Mouse (Mus musculus): ENCODE measurements around the gene Apoo. TPM values are rescaled to one million over a fixed set of nuclear protein-coding genes. Genes with fewer than 3 reads are reported as not detected.
A peak's percentile ranks its signal among the peaks of the same experiment; 100 is the strongest.

Gene Apoo
- total and polyA plus RNA-seq, 3 experiments = 25.0 to 28.1 TPM; not detected in 1

DNA sequence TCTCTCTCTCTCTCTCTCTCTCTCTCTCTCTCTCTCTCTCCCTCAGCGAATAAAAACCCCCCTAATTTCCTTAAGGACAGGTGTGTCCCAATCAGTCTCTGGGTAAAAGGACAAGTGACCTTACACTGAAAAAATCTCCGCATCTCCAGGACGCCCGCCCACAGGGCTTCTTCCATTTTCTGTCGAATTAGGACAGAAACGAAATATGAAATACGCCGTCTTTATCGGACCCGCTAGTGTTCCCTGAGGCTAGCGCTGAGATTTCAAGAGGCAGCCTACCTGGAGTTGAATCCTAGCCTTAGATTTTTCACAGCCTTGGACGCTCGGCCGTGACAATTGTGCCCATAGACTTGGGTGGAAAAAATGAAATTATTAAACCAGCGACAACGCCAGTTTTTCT, 888 bp upstream of the Apoo start:
- Histone ChIP-seq H3K79me2 (ENCODE audit: control insufficient read depth, insufficient read depth, low read length, poor library complexity) (peaks cover 2% of the 10 kb centered on the region; the same call in 1 of the 2 replicates), H3K4me1 (ENCODE audit: control insufficient read depth in 1 of 2, insufficient read depth in 2 of 2, low read length in 2 of 2) (no peaks in the 10 kb centered on the region), H3K27me3 (ENCODE audit: control insufficient read depth in 1 of 2, insufficient read depth in 2 of 2, low read length in 2 of 2) (no peaks in the 10 kb centered on the region; a peak in 2 of 4 replicates), H3K27ac (ENCODE audit: control insufficient read depth, low read depth, low read length) (no peak overlapping the region), H3K9me3 (replicated peaks; ENCODE audit: insufficient read depth, low read length) (no peaks in the 10 kb centered on the region), H3K36me3 (ENCODE audit: control insufficient read depth in 1 of 2, insufficient read depth in 2 of 2, low read length in 2 of 2) (peaks cover 0 to 3% of the 10 kb centered on the region in 2 experiments; a peak in 2 of 4 replicates), H3K4me3 (ENCODE audit: control insufficient read depth in 1 of 2, insufficient read depth in 1 of 2, low read depth in 2 of 2, low read length in 2 of 2) (no peak overlapping the region; a peak in 1 of 4 replicates), H3K9ac (ENCODE audit: control insufficient read depth, low read depth, low read length, poor library complexity, severe bottlenecking) (no peak overlapping the region)
- no peak for TF ChIP-seq UBTF (IDR thresholded peaks at IDR 0.05; ENCODE audit: borderline replicate concordance, insufficient read depth, low read depth, low read length)
- TF ChIP-seq NELFE (IDR thresholded peaks at IDR 0.05; ENCODE audit: low read depth, low read length) = no peak
- no peak for TF ChIP-seq GATA1 (IDR thresholded peaks at IDR 0.05; ENCODE audit: low read depth, low read length)
- no peak for TF ChIP-seq RCOR1 (IDR thresholded peaks at IDR 0.05; ENCODE audit: low read depth, low read length)
- no peak for TF ChIP-seq MAFK (IDR thresholded peaks at IDR 0.05; ENCODE audit: borderline replicate concordance, low read depth, low read length)
- no peak for TF ChIP-seq HCFC1 (IDR thresholded peaks at IDR 0.05; ENCODE audit: low read depth, low read length)
- no peak for TF ChIP-seq ZNF384 (IDR thresholded peaks at IDR 0.05; ENCODE audit: low read depth, low read length)
- no peak for TF ChIP-seq ZMIZ1 (IDR thresholded peaks at IDR 0.05; ENCODE audit: low read depth, low read length)
- no peak for TF ChIP-seq ETS1 (IDR thresholded peaks at IDR 0.05; ENCODE audit: low read depth, low read length)
- no peak for TF ChIP-seq MXI1 (IDR thresholded peaks at IDR 0.05; ENCODE audit: low read depth, low read length)
- no peak for TF ChIP-seq USF2 (IDR thresholded peaks at IDR 0.05; ENCODE audit: borderline replicate concordance in 1 of 2, insufficient read depth in 1 of 2, low read depth in 1 of 2, low read length in 2 of 2)
- TF ChIP-seq ZKSCAN1 (IDR thresholded peaks at IDR 0.05; ENCODE audit: low read depth, low read length) = no peak
- no peak for TF ChIP-seq TAL1 (IDR thresholded peaks at IDR 0.05; ENCODE audit: low read length)
- TF ChIP-seq TBP (IDR thresholded peaks at IDR 0.05; ENCODE audit: low read depth, low read length) = no peak
- TF ChIP-seq JUND (IDR thresholded peaks at IDR 0.05; ENCODE audit: low read depth, low read length) = no peak
- TF ChIP-seq E2F4 (IDR thresholded peaks at IDR 0.05; ENCODE audit: borderline replicate concordance, low read depth, low read length) = no peak
- TF ChIP-seq MAZ (IDR thresholded peaks at IDR 0.05; ENCODE audit: low read depth, low read length) = no peak
- TF ChIP-seq MAX (IDR thresholded peaks at IDR 0.05; ENCODE audit: low read length) = no peak
- TF ChIP-seq POLR2AphosphoS2 (IDR thresholded peaks at IDR 0.05; ENCODE audit: low read length) = no peak
- no peak for TF ChIP-seq POLR2AphosphoS5 (IDR thresholded peaks at IDR 0.05; ENCODE audit: borderline replicate concordance, low read depth, low read length)
- DNase-seq (ENCODE audit: low read depth, low spot score) = no peak

DNA sequence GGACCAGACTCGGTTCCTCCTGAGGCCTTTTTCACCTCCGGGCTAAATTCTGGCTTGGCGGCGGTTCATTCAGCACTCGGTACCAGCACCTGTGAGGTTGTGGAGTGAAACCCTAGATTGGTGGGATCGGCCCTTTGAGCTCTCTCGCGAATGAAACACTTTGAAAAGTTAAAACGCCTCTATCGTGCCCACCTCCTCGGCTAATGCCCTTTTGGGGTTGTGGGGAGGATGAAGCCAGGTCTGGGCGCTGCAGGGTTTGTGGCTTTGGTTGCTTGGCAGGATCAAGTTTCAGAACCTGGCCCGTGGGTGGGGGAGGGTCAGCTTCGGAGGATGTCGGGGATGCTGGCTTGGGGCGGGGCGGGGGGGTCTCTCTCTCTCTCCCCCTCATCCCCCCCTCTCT, 331 bp downstream of the Apoo start:
- peak overlapping the region; percentile 85 for H3K9ac ChIP-seq (ENCODE audit: control insufficient read depth, low read depth, low read length, poor library complexity, severe bottlenecking)
- H3K27me3 ChIP-seq (ENCODE audit: control insufficient read depth in 1 of 2, insufficient read depth in 2 of 2, low read length in 2 of 2) = no peaks in the 10 kb centered on the region; a peak in 2 of 4 replicates
- peaks cover 0 to 3% of the 10 kb centered on the region in 2 experiments; a peak in 2 of 4 replicates for H3K36me3 ChIP-seq (ENCODE audit: control insufficient read depth in 1 of 2, insufficient read depth in 2 of 2, low read length in 2 of 2)
- no peaks in the 10 kb centered on the region for H3K9me3 ChIP-seq (replicated peaks; ENCODE audit: insufficient read depth, low read length)
- no peaks in the 10 kb centered on the region for H3K4me1 ChIP-seq (ENCODE audit: control insufficient read depth in 1 of 2, insufficient read depth in 2 of 2, low read length in 2 of 2)
- peaks cover 2% of the 10 kb centered on the region; the same call in 1 of the 2 replicates for H3K79me2 ChIP-seq (ENCODE audit: control insufficient read depth, insufficient read depth, low read length, poor library complexity)
- H3K4me3 ChIP-seq (ENCODE audit: control insufficient read depth in 1 of 2, insufficient read depth in 1 of 2, low read depth in 2 of 2, low read length in 2 of 2) = peak overlapping the region; percentile 62 to 90
- TF ChIP-seq KAT2A (conservative IDR thresholded peaks at IDR 0.05; ENCODE audit: low read depth, low read length) (no peak), SIN3A (IDR thresholded peaks at IDR 0.05; ENCODE audit: low read length) (peak; percentile 7; the same call in 1 of the 2 replicates), GATA1 (IDR thresholded peaks at IDR 0.05; ENCODE audit: low read depth, low read length) (no peak), ZKSCAN1 (IDR thresholded peaks at IDR 0.05; ENCODE audit: low read depth, low read length) (no peak), MAFK (IDR thresholded peaks at IDR 0.05; ENCODE audit: borderline replicate concordance, low read depth, low read length) (no peak)
- DNase-seq (ENCODE audit: low read depth, low spot score) = no peak
- H3K27ac ChIP-seq (ENCODE audit: control insufficient read depth, low read depth, low read length) = peak overlapping the region; percentile 37
